Mouse (Mus musculus) Muller cell, postnatal 12 days (primary cell): ENCODE measurements around the gene Tmod2.

Experiments used
- DNase-seq: peaks from one replicate; pipeline ENCODE4 v3.0.0-alpha.2; 2015; ENCODE audit errors: inconsistent ontology term

The Tmod2 gene

GRCm38 (mm10) chr9:75600166-75600934 is 10.8 kb downstream of the Tmod2 start:
- DNase-seq: peak; percentile 44

- peak; percentile 96 for DNase-seq
Measured at GRCm38 (mm10) chr9:75599191-75599841, 11.8 kb downstream of the Tmod2 start.

- no peak for DNase-seq
Measured at GRCm38 (mm10) chr9:75597596-75597995, 13.5 kb downstream of the Tmod2 start.

- peak; percentile 73 for DNase-seq
Measured at GRCm38 (mm10) chr9:75597036-75597435, 14.1 kb downstream of the Tmod2 start.

- no peak for DNase-seq
Measured at GRCm38 (mm10) chr9:75593481-75593880, 17.6 kb downstream of the Tmod2 start.

GRCm38 (mm10) chr9:75589850-75590790 is 21.0 kb downstream of the Tmod2 start:
- DNase-seq: no peak

- no peak for DNase-seq
Measured at GRCm38 (mm10) chr9:75581694-75582350, 29.3 kb downstream of the Tmod2 start.

DNA sequence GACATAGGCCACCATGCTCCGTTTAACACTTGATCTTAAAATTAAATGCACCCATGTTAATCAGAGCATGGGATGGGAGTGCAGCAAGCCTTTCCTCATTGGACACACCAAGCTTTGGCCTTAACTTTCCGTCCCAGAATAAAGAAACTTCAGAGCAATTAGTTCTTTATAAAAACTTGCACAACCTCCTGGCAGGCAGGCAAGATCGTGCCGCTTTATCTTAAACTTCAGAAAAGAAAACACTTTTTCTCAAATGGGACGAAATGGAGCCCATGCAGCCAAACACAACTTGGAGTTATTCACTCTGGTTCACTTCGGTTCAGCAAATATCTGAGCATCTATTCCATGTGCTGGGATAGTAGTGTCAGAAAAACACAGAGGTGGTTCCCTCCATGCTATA is 31.8 kb downstream of the Tmod2 start:
- DNase-seq: no peak

DNA sequence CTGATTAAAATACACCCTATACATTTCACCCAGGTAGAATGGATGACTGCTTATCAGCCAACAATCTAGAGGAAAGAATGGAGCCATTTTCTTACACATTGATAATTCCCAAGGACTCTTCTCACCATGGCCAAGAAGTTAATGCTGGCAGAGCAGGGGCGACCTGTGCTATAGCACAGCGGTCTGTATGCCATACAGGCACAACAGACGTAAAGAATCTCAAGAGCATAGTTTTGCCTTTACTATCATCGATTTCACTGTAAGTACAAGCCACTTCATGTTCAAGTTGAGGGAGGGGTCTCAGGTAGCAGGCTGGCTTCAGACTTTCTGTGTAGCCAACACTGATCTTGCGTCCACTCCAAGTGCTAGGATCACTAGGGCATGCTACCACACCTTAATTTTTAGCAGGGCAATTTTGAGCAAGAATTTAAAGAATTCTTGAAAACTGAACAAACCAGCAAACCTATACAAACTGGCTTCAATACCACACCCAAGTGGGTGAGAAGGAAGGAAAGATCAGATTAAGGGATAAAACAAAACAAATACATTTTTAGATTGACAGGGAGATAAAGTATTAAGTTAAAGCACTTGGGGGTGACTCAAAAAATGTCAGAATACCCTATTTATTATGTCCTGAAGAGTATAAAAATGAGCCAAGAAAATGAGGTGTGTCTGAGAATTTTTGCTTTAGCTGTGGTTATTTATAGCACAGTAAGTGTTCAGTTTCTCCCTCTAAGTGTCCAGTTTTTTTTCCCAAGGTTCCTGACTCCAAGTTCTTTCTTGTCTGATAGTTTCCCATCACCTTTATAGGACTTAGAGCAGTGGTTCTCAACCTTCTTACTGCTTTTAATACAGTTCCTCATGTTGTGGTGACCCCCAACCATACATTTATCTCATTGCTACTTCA is 39.8 kb downstream of the Tmod2 start:
- no peak for DNase-seq

GRCm38 (mm10) chr9:75568399-75568798 is 42.7 kb downstream of the Tmod2 start:
- DNase-seq: no peak

DNA sequence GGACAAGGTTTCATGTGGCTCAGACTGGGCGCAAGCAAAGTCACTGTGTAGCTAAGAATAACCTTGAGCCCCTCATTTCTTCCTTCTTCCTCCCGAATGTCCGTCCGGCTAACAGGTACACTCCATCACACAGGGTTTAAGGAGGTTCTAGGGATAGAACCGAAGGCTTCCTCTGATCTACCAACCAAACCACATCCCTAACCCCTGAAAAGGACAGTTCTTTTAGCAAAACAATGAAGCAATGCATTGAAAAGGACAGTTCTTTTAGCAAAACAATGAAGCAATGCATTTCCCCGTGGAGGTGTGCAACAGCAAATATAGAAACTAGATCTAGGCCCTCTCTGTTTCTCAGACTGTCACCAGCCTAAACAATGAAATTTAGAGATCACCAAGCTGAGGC is 46.2 kb downstream of the Tmod2 start:
- DNase-seq: no peak

- DNase-seq: no peak
Measured at GRCm38 (mm10) chr9:75563622-75564021, 47.5 kb downstream of the Tmod2 start.

GRCm38 (mm10) chr9:75563176-75563575 is 47.9 kb downstream of the Tmod2 start:
- DNase-seq: no peak

DNA sequence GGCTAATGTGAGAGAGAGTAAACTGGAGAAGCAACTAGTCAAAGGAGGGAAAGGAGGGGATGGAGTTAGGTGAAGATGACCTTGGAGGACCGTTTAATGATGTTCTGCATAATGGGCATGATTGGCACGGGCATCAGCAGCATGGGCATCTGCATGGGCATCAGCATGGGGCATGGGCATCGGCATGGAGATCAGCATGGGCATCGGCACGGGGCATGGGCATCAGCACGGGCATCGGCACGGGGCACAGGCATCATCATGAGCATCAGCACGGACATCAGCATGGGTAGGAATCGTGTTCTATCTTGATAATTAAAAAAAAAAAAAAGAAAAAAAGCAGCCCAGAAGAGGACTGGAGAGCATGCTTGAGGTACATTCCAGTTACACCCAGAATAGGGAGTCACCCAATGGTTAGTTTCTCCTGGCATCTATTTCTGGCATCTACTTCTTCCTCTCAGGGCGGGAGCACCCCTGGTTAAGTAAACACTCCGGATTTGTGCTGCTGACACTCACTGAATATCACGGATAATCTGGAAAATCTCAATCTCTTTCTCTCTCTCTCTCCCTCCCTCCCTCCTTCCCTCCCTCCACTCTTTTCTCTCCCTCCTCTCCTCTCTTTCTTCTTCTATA is 50.0 kb downstream of the Tmod2 start:
- no peak for DNase-seq

DNA sequence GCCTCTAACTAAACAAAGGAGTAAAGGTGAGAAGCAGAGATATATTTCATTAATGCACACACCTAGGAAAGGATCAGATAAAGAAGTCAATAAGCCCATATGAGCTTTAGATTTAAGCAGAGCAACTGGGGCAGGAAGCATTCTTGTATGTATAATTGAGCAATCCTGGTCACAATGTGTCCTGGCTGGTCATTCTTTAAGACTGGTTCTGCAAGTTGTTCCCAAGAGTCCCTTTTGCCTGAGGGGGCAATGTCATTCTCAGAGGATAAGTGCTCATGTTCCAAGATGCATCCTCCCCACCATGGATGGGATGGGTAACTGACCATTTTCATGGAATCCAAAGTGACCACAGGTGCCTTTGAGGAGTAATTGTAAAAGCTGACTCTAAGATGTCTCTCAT is 50.8 kb downstream of the Tmod2 start:
- no peak for DNase-seq

DNA sequence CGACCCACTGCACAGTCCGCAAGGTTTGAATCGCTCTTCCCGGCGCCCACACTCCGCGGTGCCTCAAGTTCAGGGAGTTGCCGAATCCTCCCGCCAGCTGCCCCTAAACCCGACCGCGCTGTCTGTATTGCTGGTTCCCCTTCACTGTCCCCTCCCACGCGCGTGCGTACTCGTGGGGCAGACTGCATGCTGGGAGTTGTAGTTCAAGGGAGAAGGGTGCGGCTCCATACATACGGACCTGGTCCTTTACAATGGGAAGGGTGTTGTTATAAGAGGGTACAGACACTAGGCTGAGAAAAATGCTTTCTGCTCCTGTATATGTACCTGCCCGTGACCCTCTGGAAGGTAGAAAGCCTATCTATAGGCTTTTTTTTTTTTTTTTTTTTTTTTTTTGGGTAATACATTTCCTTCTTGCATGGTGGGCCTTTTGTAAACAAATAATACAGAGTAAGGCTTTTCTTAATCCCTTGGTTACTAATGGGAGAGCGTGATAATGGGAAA is 51.6 kb downstream of the Tmod2 start, which contains the start of gene Tmod3:
Gene Tmod3 (minus strand): TSS at position 146 of the 501 bp plus-strand sequence.
- peak; percentile 94 for DNase-seq

- no peak for DNase-seq
Measured at GRCm38 (mm10) chr9:75558812-75559511, 52.2 kb downstream of the Tmod2 start.

- DNase-seq: peak; percentile 24
Measured at GRCm38 (mm10) chr9:75558360-75558759, 52.8 kb downstream of the Tmod2 start.

- no peak for DNase-seq
Measured at GRCm38 (mm10) chr9:75553719-75554118, 57.4 kb downstream of the Tmod2 start.
